Mouse (Mus musculus): Measurements from ENCODE around the gene Gsk3b. TPM values are rescaled to one million over a fixed set of nuclear protein-coding genes. Genes with fewer than 3 reads are reported as not detected.

Gene Gsk3b
- 8.8 and 10.9 TPM in 2 replicates for polyA plus RNA-seq (2012; rRNA removed; ENCODE audit: low replicate concordance)

DNA sequence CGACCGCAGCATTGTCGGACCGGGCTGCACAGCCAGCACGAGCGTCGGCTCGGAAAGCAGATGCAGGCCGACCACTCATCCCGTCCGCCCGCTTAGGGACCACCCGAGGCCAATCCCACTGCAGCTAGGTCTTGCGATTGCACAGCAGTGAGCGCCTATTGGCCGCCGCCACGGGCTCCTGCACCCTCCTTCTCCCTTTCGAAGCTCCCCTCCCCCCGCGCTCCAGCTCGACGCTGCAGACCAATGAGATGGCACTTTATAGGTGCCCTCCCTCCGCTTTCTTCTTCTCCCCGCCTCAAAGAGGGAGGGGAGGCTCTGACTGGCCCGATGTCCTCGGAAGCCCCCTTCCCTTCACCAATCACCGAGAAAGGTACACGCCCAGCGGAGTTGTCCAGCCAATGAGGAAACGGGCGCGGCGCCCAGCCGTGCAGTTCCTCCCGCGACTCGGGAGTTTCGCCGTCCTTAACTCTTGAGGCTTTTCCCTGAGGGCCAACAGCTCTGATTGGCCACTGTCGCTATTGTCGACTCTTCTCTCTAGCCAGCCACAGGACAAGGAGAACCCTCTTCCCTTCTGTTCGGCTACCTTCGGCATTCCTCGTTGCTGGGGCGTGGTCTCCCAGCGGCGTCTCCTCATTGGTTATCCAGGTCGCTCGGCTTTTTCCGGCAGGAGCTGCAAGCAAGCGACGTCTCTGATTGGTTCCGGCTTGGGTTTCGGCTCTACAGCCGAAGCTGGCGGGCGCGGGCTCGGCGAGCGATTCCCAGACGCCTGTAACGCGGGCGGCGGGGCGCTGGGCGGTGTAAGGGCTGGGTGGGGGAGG, at the start of gene Gsk3b:
Gene Gsk3b, plus strand, starts transcription at position 373 of the 818 bp plus-strand sequence.

DNA sequence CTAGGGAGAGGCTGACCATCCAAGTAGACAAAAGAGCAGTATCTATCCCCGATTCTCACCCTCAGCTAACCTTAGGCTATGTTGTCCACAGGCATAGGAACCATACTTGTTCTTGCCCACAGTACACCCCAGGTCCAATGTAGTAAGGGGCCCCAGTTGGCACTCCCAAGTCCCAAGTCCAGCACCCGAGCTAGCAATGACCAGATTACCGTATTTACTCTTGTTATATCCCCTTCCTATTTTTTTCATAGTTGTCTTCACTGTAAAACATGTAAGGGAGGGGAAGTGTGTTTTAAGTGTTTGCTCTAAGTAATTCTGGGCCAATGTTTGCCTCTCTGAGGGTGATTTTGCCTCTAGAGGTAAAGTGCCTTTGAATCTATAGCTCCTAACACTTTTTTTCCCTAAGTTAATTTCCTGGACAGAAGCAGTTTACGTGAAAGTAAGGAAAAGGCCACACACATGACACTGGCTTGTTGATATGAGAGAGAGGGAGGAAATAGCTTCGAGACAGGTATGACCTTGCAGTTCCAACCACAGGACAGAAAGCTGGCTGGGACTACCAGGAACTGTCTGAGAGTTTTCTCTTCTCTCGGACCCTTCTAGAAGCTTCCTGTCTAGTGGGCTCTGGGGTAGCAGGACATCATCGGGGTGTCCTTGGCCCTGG, 206.0 kb downstream of the Gsk3b start, which contains the start of gene Nr1i2:
Gene Nr1i2, minus strand, starts transcription at position 140 of the 664 bp plus-strand sequence.

Other genes starting within 250 kb of the Gsk3b start
- gene Gm36028, start 227.9 kb upstream of the Gsk3b start, polyA plus RNA-seq (2012; rRNA removed; ENCODE audit: low replicate concordance): 0.15 TPM in 1 of 2 replicates, not detected in the other
- gene Lrrc58, start 220.6 kb upstream of the Gsk3b start, polyA plus RNA-seq (2012; rRNA removed; ENCODE audit: low replicate concordance): 2.9 and 3.3 TPM in 2 replicates
- 0.04 and 0.06 TPM in 2 replicates for gene Gpr156, start 172.5 kb upstream of the Gsk3b start, polyA plus RNA-seq (2012; rRNA removed; ENCODE audit: low replicate concordance)
- 44.7 and 99.0 TPM in 2 replicates for gene Nr1i2, start 205.8 kb downstream of the Gsk3b start, polyA plus RNA-seq (2012; rRNA removed; ENCODE audit: low replicate concordance)